Mouse (Mus musculus) thymus, postnatal 4 days (tissue): ENCODE data around the gene Gm13124.
"Not testable (repeated sequence)": the region's sequence is repeated elsewhere in the genome, so short reads cannot be mapped to it uniquely, and the experiment has no call there.

Source experiments
- DNase-seq: peaks from one replicate; pipeline ENCODE4 v3.0.0; 2021

Gm13124 gene

DNA sequence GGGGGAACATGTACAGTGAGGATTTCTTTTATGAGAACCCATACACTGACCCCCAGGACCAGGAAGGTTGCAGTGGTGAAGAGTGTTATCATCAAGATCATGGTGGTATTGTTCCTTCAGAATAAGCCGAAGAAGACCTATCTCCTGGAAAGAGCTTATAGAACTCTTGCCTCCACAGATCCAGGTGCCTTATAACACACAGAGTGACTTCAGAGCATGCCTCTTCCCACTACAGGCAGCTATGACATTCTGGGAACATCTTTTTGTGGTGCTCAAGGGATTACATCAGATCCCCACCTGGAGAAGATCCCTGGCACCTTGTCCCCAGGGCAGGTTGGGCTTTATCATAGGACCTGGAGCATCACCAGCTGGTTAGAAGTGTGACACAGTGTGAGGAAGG, at the start of gene Gm13124:
Gene Gm13124 (minus strand): TSS at position 101 of the 400 bp plus-strand sequence.
- no peak for DNase-seq

DNA sequence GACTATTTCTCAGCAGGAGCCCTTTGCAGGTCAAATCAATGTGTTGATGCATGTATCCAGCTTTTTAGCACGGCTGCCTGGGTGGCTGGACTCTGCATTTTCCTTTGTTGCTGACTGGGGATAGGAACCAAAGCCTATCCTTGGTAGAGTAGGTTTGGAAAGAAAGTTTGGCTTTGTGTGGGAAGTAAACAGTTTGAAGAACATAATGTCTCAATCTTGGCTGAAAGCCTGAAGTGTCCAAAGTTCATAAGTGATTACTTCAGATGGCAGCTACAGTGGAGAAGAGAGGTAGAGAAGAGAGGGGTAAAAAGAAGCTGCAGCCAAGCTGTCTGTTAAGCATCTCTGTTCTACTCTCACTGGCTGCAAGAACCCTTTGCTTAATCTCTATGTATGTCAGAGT, 49.7 kb upstream of the Gm13124 start:
- no peak for DNase-seq

DNA sequence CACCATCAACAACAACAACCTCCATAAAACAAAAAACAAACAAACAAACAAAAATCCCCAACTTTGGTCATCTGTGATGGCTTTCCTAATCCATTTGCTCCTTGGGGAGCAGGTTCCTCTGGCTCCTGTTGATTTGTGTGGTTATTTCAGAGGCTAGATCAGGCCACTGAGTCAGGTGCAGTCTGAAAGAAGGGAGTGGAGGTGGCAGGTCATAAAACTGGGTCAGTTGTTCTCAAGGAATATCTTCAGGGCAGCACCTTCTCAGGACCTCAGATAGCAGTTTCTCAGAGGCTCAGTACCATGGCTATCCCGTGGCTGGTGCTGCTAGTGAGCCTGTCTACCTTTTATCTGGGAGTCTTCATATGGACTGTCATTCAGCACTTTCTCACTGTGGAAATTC, 48.5 kb upstream of the Gm13124 start, which contains the start of gene Aadacl4:
Gene Aadacl4 (plus strand): TSS at position 301 of the 400 bp plus-strand sequence.
- no peak for DNase-seq

DNA sequence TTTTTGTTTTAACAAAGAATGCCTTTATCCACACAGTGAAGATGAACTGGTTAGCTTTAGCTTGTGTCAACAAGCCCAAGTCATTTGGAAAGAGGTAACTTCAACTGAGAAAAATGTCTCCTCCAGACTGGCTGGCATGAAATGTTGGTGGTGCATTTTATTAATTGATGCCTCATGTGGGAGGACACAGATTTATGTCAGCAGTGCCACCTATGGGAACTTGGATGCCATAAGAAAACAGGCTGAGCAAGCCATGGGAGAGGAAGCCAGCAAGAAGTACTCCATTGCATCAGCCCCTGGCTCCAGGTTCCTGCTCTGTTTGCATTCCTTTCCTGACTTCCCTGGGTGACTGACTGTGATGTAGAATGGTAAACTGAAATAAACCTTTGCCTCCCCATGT, 27.9 kb upstream of the Gm13124 start:
- DNase-seq, result no peak

DNA sequence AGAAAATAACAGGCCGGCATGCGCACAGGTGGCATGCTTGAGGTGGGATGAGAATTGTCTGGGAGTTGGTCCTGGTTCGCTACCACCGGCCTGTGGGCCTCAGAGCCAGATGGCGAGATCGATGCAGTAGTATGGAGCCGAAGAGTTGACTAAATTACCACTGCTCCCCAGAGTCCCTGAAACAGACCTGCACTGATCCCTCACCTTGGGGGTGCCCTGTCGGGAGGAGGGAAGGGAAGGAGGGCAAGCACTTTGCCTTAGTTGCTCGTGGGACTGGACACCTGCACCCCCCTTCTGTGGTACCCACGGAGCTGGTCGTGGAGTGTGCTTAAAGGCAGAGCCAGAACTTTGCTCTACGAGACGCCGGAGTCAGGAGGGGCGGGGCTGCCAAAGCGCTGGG, 21.3 kb upstream of the Gm13124 start:
- DNase-seq, result not testable (repeated sequence)

DNA sequence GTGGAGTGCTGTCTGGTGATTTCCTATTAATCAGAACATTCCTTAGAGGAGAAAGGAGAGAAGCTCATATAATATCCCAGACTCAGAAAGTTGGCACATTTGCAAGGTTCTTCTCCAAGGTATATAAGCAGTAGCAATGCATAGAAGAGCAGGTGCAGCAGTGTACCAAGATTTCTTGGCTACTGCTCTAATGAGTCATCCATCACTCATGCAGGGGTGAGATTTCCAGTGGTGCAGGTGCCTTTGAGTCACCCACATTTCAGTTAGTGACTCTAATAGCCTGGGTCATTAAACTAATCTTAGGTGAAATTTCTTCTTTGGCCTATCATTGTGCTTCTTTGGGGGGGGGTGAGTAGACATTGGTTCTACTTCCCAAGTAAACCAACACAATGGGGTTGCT, 2.8 kb upstream of the Gm13124 start:
- no peak for DNase-seq

DNA sequence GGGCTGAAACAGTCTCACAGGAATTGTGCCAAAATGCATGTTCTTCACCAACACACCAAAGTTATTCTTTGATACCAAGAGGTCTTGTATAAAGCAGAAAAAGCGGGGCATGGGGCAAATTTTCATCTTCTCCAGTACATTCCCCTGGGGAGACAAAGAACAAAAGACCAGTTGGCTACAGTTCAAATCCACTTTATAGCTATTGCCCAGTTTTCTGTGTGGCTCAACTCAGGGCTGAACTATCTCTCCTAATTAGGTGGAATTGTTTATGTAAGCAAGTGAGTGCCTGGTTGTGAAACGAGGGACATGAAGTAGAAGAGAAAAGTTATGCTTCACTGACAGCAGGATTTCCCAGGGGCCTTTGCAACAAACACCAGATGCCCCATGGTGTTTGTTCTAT, 3.7 kb downstream of the Gm13124 start:
- no peak for DNase-seq

DNA sequence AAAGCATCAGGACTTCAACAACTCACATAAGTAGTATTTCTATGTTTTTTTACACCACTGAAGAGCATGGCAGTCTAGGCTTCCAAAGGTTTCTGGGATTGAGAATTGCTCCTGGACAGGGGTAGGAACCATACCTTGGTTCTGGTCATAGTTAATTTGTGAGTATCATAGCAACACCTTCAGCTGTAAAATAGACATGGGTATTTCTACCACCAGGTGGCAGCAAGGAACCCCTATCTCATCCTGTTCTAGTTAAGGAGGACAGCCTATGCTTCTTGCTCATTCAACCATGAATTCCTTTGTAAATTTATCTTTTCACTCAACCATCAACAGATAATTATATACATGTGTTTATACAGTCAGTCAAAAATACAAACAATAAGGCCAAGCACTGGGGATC, 5.1 kb downstream of the Gm13124 start:
- DNase-seq, result peak; percentile 15

DNA sequence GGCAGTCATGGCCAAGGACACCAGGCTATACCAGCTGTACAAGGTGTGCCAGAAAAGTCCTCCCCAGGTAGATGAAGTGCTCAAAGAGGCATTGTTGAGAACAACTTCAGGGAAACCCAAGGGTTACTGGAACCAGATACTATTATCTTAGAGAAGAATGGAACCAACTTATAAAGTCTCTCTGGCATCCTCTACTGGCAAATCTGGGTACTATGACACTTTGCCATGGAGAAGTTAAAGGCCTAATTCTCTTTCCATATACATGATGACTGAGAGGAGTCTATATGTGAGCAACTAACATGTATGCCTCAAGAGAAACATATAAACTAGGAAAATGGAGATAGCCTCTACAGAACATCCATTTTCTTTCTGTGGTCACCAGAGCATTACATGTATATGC, 13.8 kb downstream of the Gm13124 start:
- DNase-seq, result no peak

DNA sequence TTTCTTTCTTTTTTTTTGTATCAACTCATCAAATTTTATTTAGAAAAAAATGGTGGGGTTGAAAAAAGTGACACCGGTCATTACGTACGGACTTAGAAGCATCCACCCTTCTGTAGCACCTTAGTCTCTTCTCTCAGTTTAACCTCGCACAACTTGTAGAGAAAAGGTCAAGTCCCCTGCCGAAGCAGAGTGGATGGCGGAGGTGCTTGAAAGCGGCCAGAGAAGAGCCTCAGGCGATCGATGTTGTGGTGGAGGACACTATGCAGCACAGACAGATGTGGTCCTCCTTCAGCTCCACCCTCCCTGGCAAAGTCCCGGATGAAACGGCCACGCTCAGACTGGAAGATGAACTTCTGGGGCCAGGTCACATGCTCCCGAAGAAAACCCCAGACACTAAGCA, 19.6 kb downstream of the Gm13124 start:
- DNase-seq, result not testable (repeated sequence)

DNA sequence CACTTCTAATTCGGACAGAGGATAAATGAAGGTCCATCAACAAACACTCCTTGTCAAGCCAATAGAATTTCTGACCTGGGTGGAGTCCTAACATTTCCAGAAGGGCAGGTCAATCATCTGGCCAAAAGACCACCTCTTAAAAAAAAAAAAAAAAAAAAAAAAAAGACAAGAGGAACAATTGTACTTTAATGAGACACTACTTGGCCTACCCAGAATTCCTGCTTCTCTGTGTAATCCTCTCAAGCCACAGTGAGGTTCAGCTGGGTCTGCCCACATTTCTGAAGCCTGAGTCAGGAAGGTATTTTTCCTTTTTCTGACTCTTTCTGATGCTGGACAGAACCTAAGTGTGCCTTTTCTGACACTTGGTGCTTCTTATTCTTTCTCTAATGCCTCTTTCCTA, 20.2 kb downstream of the Gm13124 start:
- DNase-seq, result no peak

DNA sequence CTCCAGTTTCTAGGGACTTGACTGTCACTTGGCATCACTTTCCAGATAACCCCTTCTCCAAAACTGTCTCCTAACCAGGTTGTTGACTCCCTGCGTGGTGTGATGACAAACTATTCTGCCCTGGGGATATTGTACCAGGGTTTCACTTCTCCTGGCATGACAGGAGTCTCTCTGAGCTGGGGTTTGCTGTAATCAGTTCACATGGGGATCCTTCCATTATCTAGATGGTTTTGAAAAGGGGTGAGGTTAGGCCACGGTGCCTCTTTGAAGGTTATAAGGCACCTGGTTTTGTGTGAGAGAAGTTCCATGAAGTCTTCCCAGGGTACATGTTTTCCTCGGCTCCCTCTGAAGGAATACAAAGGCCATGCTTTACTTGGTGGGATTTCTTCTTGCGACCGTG, 45.4 kb downstream of the Gm13124 start, which contains the start of gene 9430007A20Rik:
Gene 9430007A20Rik (plus strand): TSS at position 301 of the 400 bp plus-strand sequence.
- DNase-seq, result no peak

DNA sequence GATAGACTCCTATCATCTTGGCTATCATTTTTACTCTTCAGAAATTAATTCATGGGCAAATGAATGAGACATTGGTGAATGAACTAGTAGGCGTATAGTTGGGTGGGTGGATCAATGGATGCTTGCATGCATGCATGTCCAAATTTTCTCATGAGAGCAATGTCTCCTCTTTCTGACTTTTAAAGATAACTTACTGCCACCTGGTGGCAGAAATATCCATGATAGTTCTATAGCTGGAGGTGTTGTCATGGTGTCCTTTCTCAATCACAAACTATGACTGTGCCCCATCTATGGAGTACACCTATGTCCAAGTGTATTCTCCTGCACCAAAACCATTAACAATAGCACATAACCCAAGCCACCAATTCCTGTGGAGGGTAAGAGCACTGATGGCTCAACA, 58.4 kb downstream of the Gm13124 start:
- no peak for DNase-seq
